8 mouse cellular contexts compared by ENCODE assay signal in the genomic region with DNA sequence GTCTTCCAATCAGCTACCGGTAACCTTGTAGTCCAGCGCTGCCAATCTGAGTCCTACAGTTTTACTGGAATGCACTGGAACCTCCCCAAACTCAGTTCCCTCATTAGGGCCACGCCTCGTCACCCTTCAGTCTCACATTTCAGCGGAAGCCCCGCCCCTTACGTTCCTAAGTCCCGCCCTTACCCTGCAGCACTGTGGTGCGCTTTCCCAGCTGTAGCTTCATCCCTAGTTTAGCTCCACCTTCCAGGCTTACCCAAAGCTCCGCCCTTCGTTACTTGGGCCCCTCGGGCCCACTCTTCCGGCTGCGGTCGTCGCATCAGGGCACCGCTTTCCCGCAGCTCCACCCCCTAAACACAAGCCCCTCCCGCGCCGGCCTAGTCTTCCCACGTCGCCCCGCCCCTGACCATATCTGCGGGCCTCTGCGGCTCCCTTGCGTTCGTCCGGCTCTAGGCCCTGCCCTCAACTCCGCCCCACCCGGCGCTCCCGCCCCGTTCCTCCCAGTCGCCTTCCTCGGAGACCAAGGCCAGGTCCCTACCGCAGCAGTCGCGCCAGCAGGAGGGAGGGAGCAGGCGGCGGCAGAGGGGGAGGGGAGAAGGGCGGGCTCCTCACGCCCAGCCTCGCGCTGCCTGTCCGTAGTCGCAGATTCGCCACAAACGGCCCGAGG. TPM values are rescaled to one million over a fixed set of nuclear protein-coding genes. Genes with fewer than 3 reads are reported as not detected.
DNase-seq lines count a peak whose midpoint lies in the region; ATAC-seq and TF ChIP-seq lines count a peak whose summit lies in the region.

No protein-coding gene starts in this region.

- peak overlapping the region; percentile 80 for H3K4me3 ChIP-seq in bone marrow, adult 2 months (replicated peaks; ENCODE audit: control insufficient read depth, low read depth, low read length)
- H3K4me3 ChIP-seq in embryonic facial prominence, embryonic 15.5 days (replicated peaks), result peak overlapping the region; percentile 100
- H3K4me3 ChIP-seq in limb, embryonic 14.5 days (replicated peaks; ENCODE audit: low read length), result peak overlapping the region; percentile 95
- peak overlapping the region; percentile 95 for H3K4me3 ChIP-seq in midbrain, postnatal 0 days (ENCODE audit: low read depth, low read length)

- no peak for TF ChIP-seq CTCF in bone marrow, adult 2 months (IDR thresholded peaks at IDR 0.05; ENCODE audit: control insufficient read depth, insufficient read depth, low read length)
- 0 out of 2 replicates have a peak, but pooled peaks have one; percentile 1 for TF ChIP-seq CTCF in midbrain, postnatal 0 days (IDR thresholded peaks at IDR 0.05)

- H3K27ac ChIP-seq in bone marrow, adult 2 months (ENCODE audit: control insufficient read depth, insufficient read depth, low read depth, low read length, poor library complexity), result peak overlapping the region; percentile 99
- peak overlapping the region; percentile 99 for H3K27ac ChIP-seq in embryonic facial prominence, embryonic 15.5 days (replicated peaks)
- peak overlapping the region; percentile 99 for H3K27ac ChIP-seq in limb, embryonic 14.5 days (replicated peaks; ENCODE audit: low read depth, low read length)
- peak overlapping the region; percentile 97 for H3K27ac ChIP-seq in midbrain, postnatal 0 days (ENCODE audit: low read depth, low read length)

- H3K9ac ChIP-seq in embryonic facial prominence, embryonic 15.5 days, result peak overlapping the region; percentile 98
- peak overlapping the region; percentile 92 for H3K9ac ChIP-seq in limb, embryonic 14.5 days (ENCODE audit: low read depth, low read length, severe bottlenecking)
- H3K9ac ChIP-seq in midbrain, postnatal 0 days (replicated peaks; ENCODE audit: low read length, poor library complexity, severe bottlenecking), result peak overlapping the region; percentile 91

- peak; percentile 98 for ATAC-seq in embryonic facial prominence, embryonic 15.5 days (ENCODE audit: insufficient number of reproducible peaks, low FRiP score, low TSS enrichment, low read depth)
- ATAC-seq in limb, embryonic 14.5 days (ENCODE audit: low FRiP score, low read depth), result peak; percentile 97
- ATAC-seq in midbrain, postnatal 0 days (ENCODE audit: low FRiP score), result peak; percentile 98

- WGBS in bone marrow, adult 2 months, result under 1% methylated on average over 50 of the region's 50 CpGs
- WGBS in embryonic facial prominence, embryonic 15.5 days, result under 1% methylated on average over 47 of the region's 50 CpGs
- WGBS in limb, embryonic 14.5 days, result under 1% methylated on average over 42 of the region's 50 CpGs
- WGBS in midbrain, postnatal 0 days, result 0% methylated on average over 40 of the region's 50 CpGs

- TF ChIP-seq POLR2A in bone marrow, adult 2 months (IDR thresholded peaks at IDR 0.05; ENCODE audit: borderline replicate concordance, control insufficient read depth, low read depth, low read length), result peak; percentile 69; the same call in 1 of the 2 replicates
- no peak for TF ChIP-seq POLR2A in limb, embryonic 14.5 days (IDR thresholded peaks at IDR 0.05; ENCODE audit: borderline replicate concordance, extremely low read depth, insufficient read depth, insufficient read length)

- no peaks in the 10 kb centered on the region for H3K9me3 ChIP-seq in embryonic facial prominence, embryonic 15.5 days (replicated peaks)
- H3K9me3 ChIP-seq in limb, embryonic 14.5 days (ENCODE audit: control insufficient read depth, low read length), result no peaks in the 10 kb centered on the region
- no peaks in the 10 kb centered on the region for H3K9me3 ChIP-seq in midbrain, postnatal 0 days (ENCODE audit: low read length)

- no peaks in the 10 kb centered on the region for H3K27me3 ChIP-seq in embryonic facial prominence, embryonic 15.5 days
- H3K27me3 ChIP-seq in limb, embryonic 14.5 days (ENCODE audit: control insufficient read depth, insufficient read depth, low read length), result no peaks in the 10 kb centered on the region
- no peaks in the 10 kb centered on the region for H3K27me3 ChIP-seq in midbrain, postnatal 0 days (ENCODE audit: insufficient read depth, low read length)

- DNase-seq in 416B (ENCODE audit: low read depth), result peak; percentile 100
- peak; percentile 99 for DNase-seq in heart, adult 8-10 months (ENCODE audit: low spot score)
- peak; percentile 100 for DNase-seq in kidney, adult 9 months
- DNase-seq in limb, embryonic 14.5 days (ENCODE audit: low spot score), result peak; percentile 99
- peak; percentile 98 for DNase-seq in midbrain, postnatal 0 days (ENCODE audit: low spot score)
- peak; percentile 98 for DNase-seq in spleen, postnatal 14 days (ENCODE audit: low spot score in 2 of 2)

- peak overlapping the region; percentile 96 for H3K4me2 ChIP-seq in embryonic facial prominence, embryonic 15.5 days (replicated peaks)
- H3K4me2 ChIP-seq in limb, embryonic 14.5 days (replicated peaks; ENCODE audit: low read depth, low read length, severe bottlenecking), result peak overlapping the region; percentile 95
- peak overlapping the region; percentile 96 for H3K4me2 ChIP-seq in midbrain, postnatal 0 days (ENCODE audit: low read depth, low read length, poor library complexity, severe bottlenecking)

- H3K4me1 ChIP-seq in bone marrow, adult 2 months (ENCODE audit: control insufficient read depth, insufficient read depth, low read length), result no peaks in the 10 kb centered on the region; the same call in 1 of the 2 replicates
- H3K4me1 ChIP-seq in embryonic facial prominence, embryonic 15.5 days, result peaks cover 22% of the 10 kb centered on the region
- peaks cover 14% of the 10 kb centered on the region for H3K4me1 ChIP-seq in limb, embryonic 14.5 days (ENCODE audit: control insufficient read depth, insufficient read depth, low read length)
- H3K4me1 ChIP-seq in midbrain, postnatal 0 days (ENCODE audit: insufficient read depth, low read length), result peaks cover 5% of the 10 kb centered on the region; the same call in 1 of the 2 replicates

- peaks cover 17% of the 10 kb centered on the region for H3K36me3 ChIP-seq in embryonic facial prominence, embryonic 15.5 days
- H3K36me3 ChIP-seq in limb, embryonic 14.5 days (ENCODE audit: control insufficient read depth, insufficient read depth, low read length), result peaks cover 17% of the 10 kb centered on the region
- peaks cover 8% of the 10 kb centered on the region for H3K36me3 ChIP-seq in midbrain, postnatal 0 days (ENCODE audit: insufficient read depth, low read length)

RNA-seq across cellular contexts. Expression of a gene that starts 0.5 kb away (rescaled TPM):
- polyA plus RNA-seq in bone marrow, adult 2 months (2011; ENCODE audit: insufficient read depth, insufficient read length, low replicate concordance, missing spikeins), result 27.5 and 38.2 TPM in 2 replicates
- polyA plus RNA-seq in embryonic facial prominence, embryonic 15.5 days (2015; fragmentation: Nextera tagmentation; extraction: Ambion mirVana), result 18.0 and 22.9 TPM in 2 replicates
- 10 to 100 TPM; 13.2 to 16.0 (median 14.7) TPM for total RNA-seq in heart, adult 8-10 months (2022)
- 35.7 and 36.5 TPM in 2 replicates for polyA plus RNA-seq in limb, embryonic 14.5 days (2012; rRNA removed)
- 20.6 and 22.0 TPM in 2 replicates for polyA plus RNA-seq in limb, embryonic 14.5 days (2014; fragmentation: Nextera tagmentation; extraction: Ambion mirVana)
- 22.1 and 28.1 TPM in 2 replicates for total RNA-seq in midbrain, postnatal 0 days (2014; rRNA removed)
- polyA plus RNA-seq in midbrain, postnatal 0 days (2015; fragmentation: Nextera tagmentation; extraction: Ambion mirVana), result 9.0 and 10.0 TPM in 2 replicates

RNA-seq across cellular contexts. Expression of a gene that starts 20.3 kb away (rescaled TPM):
- polyA plus RNA-seq in bone marrow, adult 2 months (2011; ENCODE audit: insufficient read depth, insufficient read length, low replicate concordance, missing spikeins), result 1.5 and 4.4 TPM in 2 replicates
- polyA plus RNA-seq in embryonic facial prominence, embryonic 15.5 days (2015; fragmentation: Nextera tagmentation; extraction: Ambion mirVana), result 12.5 and 13.6 TPM in 2 replicates
- total RNA-seq in heart, adult 8-10 months (2022), result 1 to 10 TPM; 4.8 to 6.6 (median 5.0) TPM
- 22.6 and 26.3 TPM in 2 replicates for polyA plus RNA-seq in limb, embryonic 14.5 days (2012; rRNA removed)
- 11.1 and 11.7 TPM in 2 replicates for polyA plus RNA-seq in limb, embryonic 14.5 days (2014; fragmentation: Nextera tagmentation; extraction: Ambion mirVana)
- total RNA-seq in midbrain, postnatal 0 days (2014; rRNA removed), result 10.8 and 14.8 TPM in 2 replicates
- polyA plus RNA-seq in midbrain, postnatal 0 days (2015; fragmentation: Nextera tagmentation; extraction: Ambion mirVana), result 7.3 and 8.9 TPM in 2 replicates

RNA-seq across cellular contexts. Expression of a gene that starts 24.3 kb away (rescaled TPM):
- 1.1 TPM in 1 of 2 replicates, not detected in the other for polyA plus RNA-seq in bone marrow, adult 2 months (2011; ENCODE audit: insufficient read depth, insufficient read length, low replicate concordance, missing spikeins)
- polyA plus RNA-seq in embryonic facial prominence, embryonic 15.5 days (2015; fragmentation: Nextera tagmentation; extraction: Ambion mirVana), result 0.21 and 1.1 TPM in 2 replicates
- under 1 TPM in 1 of 4 experiments, not detected in 3; 0.25 TPM for total RNA-seq in heart, adult 8-10 months (2022)
- 0.46 and 0.77 TPM in 2 replicates for polyA plus RNA-seq in limb, embryonic 14.5 days (2012; rRNA removed)
- polyA plus RNA-seq in limb, embryonic 14.5 days (2014; fragmentation: Nextera tagmentation; extraction: Ambion mirVana), result 0.44 TPM in 2 replicates
- 10.3 and 23.4 TPM in 2 replicates for total RNA-seq in midbrain, postnatal 0 days (2014; rRNA removed)
- polyA plus RNA-seq in midbrain, postnatal 0 days (2015; fragmentation: Nextera tagmentation; extraction: Ambion mirVana), result 7.9 and 9.1 TPM in 2 replicates

RNA-seq across cellular contexts. Expression of a gene that starts 37.3 kb away (rescaled TPM):
- 16.0 and 28.6 TPM in 2 replicates for polyA plus RNA-seq in bone marrow, adult 2 months (2011; ENCODE audit: insufficient read depth, insufficient read length, low replicate concordance, missing spikeins)
- polyA plus RNA-seq in embryonic facial prominence, embryonic 15.5 days (2015; fragmentation: Nextera tagmentation; extraction: Ambion mirVana), result 100 and 101 TPM in 2 replicates
- total RNA-seq in heart, adult 8-10 months (2022), result 10 to 100 TPM; 60.0 to 79.3 (median 71.7) TPM
- polyA plus RNA-seq in limb, embryonic 14.5 days (2012; rRNA removed), result 69.0 and 70.6 TPM in 2 replicates
- 98.4 and 105 TPM in 2 replicates for polyA plus RNA-seq in limb, embryonic 14.5 days (2014; fragmentation: Nextera tagmentation; extraction: Ambion mirVana)
- 102 and 119 TPM in 2 replicates for total RNA-seq in midbrain, postnatal 0 days (2014; rRNA removed)
- polyA plus RNA-seq in midbrain, postnatal 0 days (2015; fragmentation: Nextera tagmentation; extraction: Ambion mirVana), result 132 and 142 TPM in 2 replicates

Comparison
In these comparisons a context has a peak if more than half of its experiments do, and no peak if none do; other contexts are left out.
1. Peak in every context shown above with its lines: DNase-seq, ATAC-seq, H3K4me3 ChIP-seq and H3K27ac ChIP-seq.